Mouse (Mus musculus) heart, postnatal 0 days (tissue): Measurements from ENCODE around the gene Glyctk. TPM values are rescaled to one million over a fixed set of nuclear protein-coding genes. Genes with fewer than 3 reads are reported as not detected.

Source experiments
- ATAC-seq: fragments of 200-750 bp; cut with Nextera tagmentation; 2 replicates; pipeline ENCODE4 v1.8.0; 2017; ENCODE audit warnings: low read depth, moderate number of reproducible peaks, moderate library complexity; ENCODE audit not compliant: insufficient read depth
- DNase-seq: peaks from one replicate; pipeline ENCODE4 v3.0.0-alpha.2; 2016; ENCODE audit warnings: low spot score
- H3K27ac ChIP-seq: fragments of 300-500 bp; sonication (generic); 2 replicates; pipeline ENCODE4 v1.5.1; 2014; ENCODE audit warnings: low read depth, mild to moderate bottlenecking
- H3K27me3 ChIP-seq: fragments of 300-500 bp; sonication (generic); 2 replicates; pipeline ENCODE4 v1.6.1; 2014; ENCODE audit warnings: low read length, mixed read lengths; ENCODE audit not compliant: control insufficient read depth, insufficient read depth
- H3K36me3 ChIP-seq: fragments of 300-500 bp; sonication (generic); replicated peaks from 2 replicates; pipeline ENCODE4 v1.6.1; 2014; ENCODE audit warnings: low read length, mixed read lengths; ENCODE audit not compliant: control insufficient read depth, insufficient read depth
- H3K4me1 ChIP-seq: fragments of 300-500 bp; sonication (generic); 2 replicates; pipeline ENCODE4 v1.6.1; 2014; ENCODE audit warnings: antibody characterized with exemption; ENCODE audit not compliant: control insufficient read depth, insufficient read depth
- H3K4me2 ChIP-seq: fragments of 300-500 bp; sonication (generic); 2 replicates; pipeline ENCODE4 v1.6.1; 2014; ENCODE audit warnings: low read depth, mild to moderate bottlenecking, low read length, moderate library complexity
- H3K4me3 ChIP-seq: fragments of 300-500 bp; sonication (generic); 2 replicates; pipeline ENCODE4 v1.5.1; 2014; ENCODE audit warnings: low read depth, low read length
- H3K9ac ChIP-seq: fragments of 300-500 bp; sonication (generic); replicated peaks from 2 replicates; pipeline ENCODE4 v1.6.1; 2014; ENCODE audit warnings: low read depth, low read length, mixed read lengths
- H3K9me3 ChIP-seq: fragments of 300-500 bp; sonication (generic); replicated peaks from 2 replicates; pipeline ENCODE4 v1.6.1; 2016; ENCODE audit warnings: low read length; ENCODE audit not compliant: control insufficient read depth
- CTCF ChIP-seq: IDR thresholded peaks from 2 replicates; pipeline ENCODE4 v1.5.1; 2016; ENCODE audit warnings: antibody characterized with exemption, control low read depth, low read depth
- EP300 ChIP-seq: IDR thresholded peaks from 2 replicates; pipeline ENCODE4 v1.6.1; 2016; ENCODE audit warnings: antibody characterized with exemption, low read depth
- WGBS: fragments of 180-500 bp; shearing (Covaris S2); extraction: QIAGEN DNeasy Blood & Tissue Kit; methylation state at CpG from one replicate; pipeline ENCODE4 v1.1.7; 2014; 5-methylcytosine and 5-hydroxymethylcytosine counted together
- polyA plus RNA-seq: library from polyadenylated mRNA; unstranded; fragments of >200 nt; fragmentation: Nextera tagmentation; extraction: Ambion mirVana; gene quantifications from 2 replicates; pipeline ENCODE4 v1.2.1, GENCODE M21; 2015
- total RNA-seq: library from RNA; depleted of rRNA; stranded (reverse); fragments of >200 nt; gene quantifications from 2 replicates; pipeline ENCODE4 v1.2.3, GENCODE M21; 2014; ENCODE audit warnings: low replicate concordance

Gene Glyctk
- total and polyA plus RNA-seq, 2 experiments from 2014 or later: 0.90 to 2.5 TPM

- Histone ChIP-seq H3K36me3 (no peaks in the 10 kb centered on the region), H3K27ac (no peak overlapping the region), H3K27me3 (no peaks in the 10 kb centered on the region), H3K4me2 (no peak overlapping the region), H3K4me1 (no peaks in the 10 kb centered on the region), H3K4me3 (no peak overlapping the region), H3K9ac (no peak overlapping the region), H3K9me3 (no peaks in the 10 kb centered on the region)
- ATAC-seq (no peak), DNase-seq (no peak)
- WGBS: 50% methylated on average over 2 of the region's 2 CpGs
- TF ChIP-seq EP300 (no peak), CTCF (no peak)
Observed at GRCm38 (mm10) chr9:106129072-106129471, 28.9 kb downstream of the Glyctk start.

- Histone ChIP-seq H3K4me3 (no peak overlapping the region), H3K4me1 (no peaks in the 10 kb centered on the region), H3K9ac (no peak overlapping the region), H3K27ac (no peak overlapping the region), H3K4me2 (no peak overlapping the region), H3K27me3 (no peaks in the 10 kb centered on the region), H3K36me3 (no peaks in the 10 kb centered on the region), H3K9me3 (no peaks in the 10 kb centered on the region)
- no peak for DNase-seq
- TF ChIP-seq EP300: no peak
- TF ChIP-seq CTCF: no peak
- 43% methylated on average over 2 of the region's 2 CpGs for WGBS
- ATAC-seq: no peak
Observed at GRCm38 (mm10) chr9:106126786-106127251, 31.1 kb downstream of the Glyctk start.

GRCm38 (mm10) chr9:106123599-106123998, 34.3 kb downstream of the Glyctk start:
- Histone ChIP-seq H3K36me3 (no peaks in the 10 kb centered on the region), H3K27me3 (no peaks in the 10 kb centered on the region), H3K27ac (no peak overlapping the region), H3K9ac (no peak overlapping the region), H3K4me1 (no peaks in the 10 kb centered on the region), H3K4me2 (no peak overlapping the region), H3K9me3 (no peaks in the 10 kb centered on the region), H3K4me3 (no peak overlapping the region)
- no peak for ATAC-seq
- TF ChIP-seq CTCF (peak; percentile 58), EP300 (no peak)
- 42% methylated on average over 4 of the region's 4 CpGs for WGBS
- DNase-seq: no peak

GRCm38 (mm10) chr9:106119075-106119474, 38.9 kb downstream of the Glyctk start:
- H3K4me1 ChIP-seq: no peaks in the 10 kb centered on the region
- H3K27ac ChIP-seq: no peak overlapping the region
- H3K9me3 ChIP-seq: no peaks in the 10 kb centered on the region
- ATAC-seq (no peak), DNase-seq (no peak)
- TF ChIP-seq EP300: no peak
- no peak for TF ChIP-seq CTCF
- no peak overlapping the region for H3K9ac ChIP-seq
- no peaks in the 10 kb centered on the region for H3K36me3 ChIP-seq
- no peak overlapping the region for H3K4me2 ChIP-seq
- 72% methylated on average over 9 of the region's 9 CpGs for WGBS
- H3K27me3 ChIP-seq: no peaks in the 10 kb centered on the region
- no peak overlapping the region for H3K4me3 ChIP-seq

- H3K27me3 ChIP-seq: no peaks in the 10 kb centered on the region
- no peak overlapping the region for H3K4me2 ChIP-seq
- no peak for DNase-seq
- 33% methylated on average over 13 of the region's 13 CpGs for WGBS
- H3K27ac ChIP-seq: no peak overlapping the region
- H3K4me1 ChIP-seq: no peaks in the 10 kb centered on the region
- ATAC-seq: no peak
- no peak for TF ChIP-seq CTCF
- no peak for TF ChIP-seq EP300
- H3K4me3 ChIP-seq: no peak overlapping the region
- H3K9ac ChIP-seq: no peak overlapping the region
- 0 out of 2 replicates have a peak, but pooled peaks cover 4% of the 10 kb centered on the region for H3K9me3 ChIP-seq
- no peaks in the 10 kb centered on the region for H3K36me3 ChIP-seq
Observed at GRCm38 (mm10) chr9:106115801-106116424, 42.0 kb downstream of the Glyctk start.

GRCm38 (mm10) chr9:106112770-106113423, 45.0 kb downstream of the Glyctk start:
- Histone ChIP-seq H3K4me3 (no peak overlapping the region), H3K4me1 (no peaks in the 10 kb centered on the region), H3K27ac (no peak overlapping the region), H3K4me2 (no peak overlapping the region), H3K9me3 (0 out of 2 replicates have a peak, but pooled peaks cover 4% of the 10 kb centered on the region), H3K36me3 (no peaks in the 10 kb centered on the region), H3K9ac (no peak overlapping the region), H3K27me3 (no peaks in the 10 kb centered on the region)
- DNase-seq (peak; percentile 52), ATAC-seq (no peak)
- peak; percentile 84 for TF ChIP-seq CTCF
- no peak for TF ChIP-seq EP300
- WGBS: 27% methylated on average over 10 of the region's 10 CpGs
